Mouse (Mus musculus): ENCODE results near the gene Aox3. TPM values are rescaled to one million over a fixed set of nuclear protein-coding genes. Genes with fewer than 3 reads are reported as not detected.

Aox3 gene
- total and polyA plus RNA-seq, 3 experiments = 0.33 TPM; not detected in 2

DNA sequence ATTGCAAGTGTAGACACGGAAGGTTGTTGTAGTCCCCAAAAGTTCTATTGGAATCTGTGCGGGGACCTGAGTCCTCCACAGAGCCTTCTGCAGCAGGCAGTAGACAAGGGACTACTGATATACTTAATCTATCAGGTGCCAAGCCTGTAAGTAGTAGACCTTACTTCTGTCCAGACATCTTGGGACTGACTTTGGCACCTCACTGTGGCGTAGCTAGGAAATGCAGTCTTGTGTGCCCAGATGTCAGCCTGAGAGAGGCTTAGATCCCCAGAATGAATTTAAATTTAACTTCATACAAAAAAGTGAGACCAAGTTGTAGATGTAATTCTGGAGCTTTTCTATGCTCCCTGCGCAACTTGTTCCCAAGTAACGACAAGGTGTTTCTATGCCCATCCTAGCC, 33.2 kb upstream of the Aox3 start:
- no peaks in the 10 kb centered on the region for H3K36me3 ChIP-seq (replicated peaks)
- H3K4me1 ChIP-seq (ENCODE audit: insufficient read depth, low read depth, low read length) = no peaks in the 10 kb centered on the region
- DNase-seq (ENCODE audit: low spot score) = no peak
- no peak overlapping the region for H3K4me3 ChIP-seq (ENCODE audit: low read depth, low read length)
- H3K27me3 ChIP-seq (ENCODE audit: insufficient read depth, low read length) = peaks cover 5% of the 10 kb centered on the region
- TF ChIP-seq TAL1 (conservative IDR thresholded peaks at IDR 0.05; ENCODE audit: low read depth, low read length) (no peak), GATA2 (IDR thresholded peaks at IDR 0.05; ENCODE audit: borderline replicate concordance, low read depth, low read length) (no peak)
- ATAC-seq (ENCODE audit: extremely low read depth, insufficient number of reproducible peaks, low FRiP score, poor library complexity, severe bottlenecking) = no peak
- no peaks in the 10 kb centered on the region for H3K9me3 ChIP-seq (replicated peaks)

DNA sequence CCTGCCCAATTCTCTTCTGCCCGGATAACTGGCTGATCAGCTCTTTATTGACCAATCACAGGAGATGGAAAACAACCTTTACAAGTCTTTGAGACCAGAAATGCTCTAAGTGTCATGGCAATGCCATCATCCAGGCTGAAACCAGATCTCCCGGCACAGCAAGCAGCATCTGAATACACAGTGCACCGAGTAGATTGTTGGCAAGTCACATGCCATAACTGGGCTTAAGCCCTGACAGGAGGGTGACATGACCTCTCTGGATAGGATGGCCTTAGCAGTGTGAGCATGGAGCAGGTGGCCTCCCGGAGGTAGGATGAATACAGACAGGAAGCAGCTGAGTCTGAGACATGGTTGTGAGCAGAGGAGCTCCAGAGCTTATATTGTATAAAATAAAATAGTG, 32.5 kb upstream of the Aox3 start:
- Histone ChIP-seq H3K36me3 (replicated peaks) (no peaks in the 10 kb centered on the region), H3K27me3 (ENCODE audit: insufficient read depth, low read length) (peaks cover 5% of the 10 kb centered on the region), H3K4me3 (ENCODE audit: low read depth, low read length) (no peak overlapping the region), H3K9me3 (replicated peaks) (no peaks in the 10 kb centered on the region), H3K4me1 (ENCODE audit: insufficient read depth, low read depth, low read length) (no peaks in the 10 kb centered on the region)
- TF ChIP-seq TAL1 (conservative IDR thresholded peaks at IDR 0.05; ENCODE audit: low read depth, low read length) = no peak
- TF ChIP-seq CTCF (IDR thresholded peaks at IDR 0.05; ENCODE audit: low read depth, low read length) = no peak
- no peak for TF ChIP-seq GATA1 (IDR thresholded peaks at IDR 0.05; ENCODE audit: borderline replicate concordance, low read length)
- TF ChIP-seq POLR2AphosphoS5 (IDR thresholded peaks at IDR 0.05; ENCODE audit: insufficient replicate concordance, low read depth, low read length) = no peak
- no peak for TF ChIP-seq GATA2 (IDR thresholded peaks at IDR 0.05; ENCODE audit: borderline replicate concordance, low read depth, low read length)
- no peak for ATAC-seq (ENCODE audit: extremely low read depth, insufficient number of reproducible peaks, low FRiP score, poor library complexity, severe bottlenecking)
- DNase-seq (ENCODE audit: low spot score) = no peak

DNA sequence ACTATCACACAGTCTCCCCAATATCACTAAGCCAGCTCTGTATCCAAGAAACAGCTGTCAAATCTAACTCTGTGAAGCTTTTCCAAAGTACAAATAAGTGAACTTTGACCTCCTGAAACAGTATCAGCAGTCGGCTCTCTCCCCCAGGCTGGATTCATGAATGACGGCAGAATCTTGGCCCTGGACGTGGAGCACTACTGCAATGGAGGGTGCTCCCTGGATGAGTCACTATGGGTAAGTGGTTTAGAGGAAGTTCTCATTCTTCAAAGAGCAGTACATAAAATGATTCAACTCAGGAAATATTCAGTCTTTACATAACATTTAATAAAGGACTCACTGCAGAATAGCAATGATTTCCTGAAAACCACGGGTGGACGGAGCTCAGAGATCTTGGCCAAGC, 31.6 kb upstream of the Aox3 start:
- Histone ChIP-seq H3K4me1 (ENCODE audit: insufficient read depth, low read depth, low read length) (no peaks in the 10 kb centered on the region), H3K36me3 (replicated peaks) (no peaks in the 10 kb centered on the region), H3K4me3 (ENCODE audit: low read depth, low read length) (no peak overlapping the region), H3K27me3 (ENCODE audit: insufficient read depth, low read length) (peaks cover 5% of the 10 kb centered on the region), H3K9me3 (replicated peaks) (no peaks in the 10 kb centered on the region)
- no peak for ATAC-seq (ENCODE audit: extremely low read depth, insufficient number of reproducible peaks, low FRiP score, poor library complexity, severe bottlenecking)
- TF ChIP-seq POLR2AphosphoS5 (IDR thresholded peaks at IDR 0.05; ENCODE audit: insufficient replicate concordance, low read depth, low read length) = no peak
- no peak for TF ChIP-seq TAL1 (conservative IDR thresholded peaks at IDR 0.05; ENCODE audit: low read depth, low read length)
- no peak for TF ChIP-seq CTCF (IDR thresholded peaks at IDR 0.05; ENCODE audit: low read depth, low read length)
- no peak for TF ChIP-seq GATA2 (IDR thresholded peaks at IDR 0.05; ENCODE audit: borderline replicate concordance, low read depth, low read length)
- no peak for TF ChIP-seq GATA1 (IDR thresholded peaks at IDR 0.05; ENCODE audit: borderline replicate concordance, low read length)
- no peak for DNase-seq (ENCODE audit: low spot score)

DNA sequence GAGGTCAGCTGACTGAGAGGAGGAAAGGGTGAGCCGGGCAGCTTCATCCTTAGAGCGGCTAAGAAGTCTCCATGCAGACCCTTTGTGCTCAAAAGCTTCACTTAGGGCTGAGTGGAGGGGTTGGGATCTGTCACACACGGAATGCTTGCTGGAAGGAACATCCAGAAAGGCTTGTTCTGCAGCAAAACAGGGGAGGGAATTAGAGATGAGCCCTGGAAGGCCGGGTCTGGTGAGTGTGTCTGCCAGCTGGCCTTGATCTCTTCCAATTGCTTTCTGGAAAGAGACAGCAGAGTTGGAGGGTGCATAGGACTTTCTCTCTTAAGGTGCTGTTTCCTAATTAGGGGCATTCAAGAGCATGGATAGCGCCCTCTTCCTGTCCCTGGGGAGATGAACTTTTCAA, 23.6 kb upstream of the Aox3 start:
- Histone ChIP-seq H3K9me3 (replicated peaks) (no peaks in the 10 kb centered on the region), H3K36me3 (replicated peaks) (no peaks in the 10 kb centered on the region), H3K4me3 (ENCODE audit: low read depth, low read length) (no peak overlapping the region), H3K4me1 (ENCODE audit: insufficient read depth, low read depth, low read length) (no peaks in the 10 kb centered on the region), H3K27me3 (ENCODE audit: insufficient read depth, low read length) (peaks cover 4% of the 10 kb centered on the region; the same call in 1 of the 2 replicates)
- ATAC-seq (ENCODE audit: extremely low read depth, insufficient number of reproducible peaks, low FRiP score, poor library complexity, severe bottlenecking) (no peak), DNase-seq (ENCODE audit: low spot score) (no peak)
- no peak for TF ChIP-seq GATA2 (IDR thresholded peaks at IDR 0.05; ENCODE audit: borderline replicate concordance, low read depth, low read length)
- TF ChIP-seq POLR2AphosphoS5 (IDR thresholded peaks at IDR 0.05; ENCODE audit: insufficient replicate concordance, low read depth, low read length) = no peak
- no peak for TF ChIP-seq GATA1 (IDR thresholded peaks at IDR 0.05; ENCODE audit: borderline replicate concordance, low read length)
- no peak for TF ChIP-seq TAL1 (conservative IDR thresholded peaks at IDR 0.05; ENCODE audit: low read depth, low read length)
- no peak for TF ChIP-seq CTCF (IDR thresholded peaks at IDR 0.05; ENCODE audit: low read depth, low read length)

DNA sequence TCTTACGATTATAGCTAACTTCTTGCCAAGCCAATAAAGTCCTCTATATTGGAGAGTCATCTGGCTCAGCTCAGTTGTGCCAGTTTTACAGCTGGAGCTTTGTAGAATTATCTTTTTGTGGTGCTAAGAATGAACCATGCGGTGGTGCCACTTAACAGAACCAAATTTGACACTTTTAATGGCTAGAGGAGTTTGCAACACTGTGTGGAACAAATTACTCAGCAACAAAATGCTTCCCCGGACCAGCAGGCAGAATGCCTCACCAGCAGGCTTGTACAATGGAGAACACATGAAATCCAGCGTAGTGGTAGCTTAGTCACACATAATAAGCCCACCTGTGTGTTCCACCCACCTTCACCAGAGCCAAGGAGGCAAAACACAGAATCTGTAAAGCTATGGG, 22.7 kb upstream of the Aox3 start:
- Histone ChIP-seq H3K36me3 (replicated peaks) (no peaks in the 10 kb centered on the region), H3K9me3 (replicated peaks) (no peaks in the 10 kb centered on the region), H3K27me3 (ENCODE audit: insufficient read depth, low read length) (peaks cover 4% of the 10 kb centered on the region; the same call in 1 of the 2 replicates), H3K4me1 (ENCODE audit: insufficient read depth, low read depth, low read length) (no peaks in the 10 kb centered on the region), H3K4me3 (ENCODE audit: low read depth, low read length) (no peak overlapping the region)
- ATAC-seq (ENCODE audit: extremely low read depth, insufficient number of reproducible peaks, low FRiP score, poor library complexity, severe bottlenecking) (no peak), DNase-seq (ENCODE audit: low spot score) (no peak)
- TF ChIP-seq TAL1 (conservative IDR thresholded peaks at IDR 0.05; ENCODE audit: low read depth, low read length) (no peak), GATA1 (IDR thresholded peaks at IDR 0.05; ENCODE audit: borderline replicate concordance, low read length) (no peak), POLR2AphosphoS5 (IDR thresholded peaks at IDR 0.05; ENCODE audit: insufficient replicate concordance, low read depth, low read length) (no peak), GATA2 (IDR thresholded peaks at IDR 0.05; ENCODE audit: borderline replicate concordance, low read depth, low read length) (no peak), CTCF (IDR thresholded peaks at IDR 0.05; ENCODE audit: low read depth, low read length) (no peak)

DNA sequence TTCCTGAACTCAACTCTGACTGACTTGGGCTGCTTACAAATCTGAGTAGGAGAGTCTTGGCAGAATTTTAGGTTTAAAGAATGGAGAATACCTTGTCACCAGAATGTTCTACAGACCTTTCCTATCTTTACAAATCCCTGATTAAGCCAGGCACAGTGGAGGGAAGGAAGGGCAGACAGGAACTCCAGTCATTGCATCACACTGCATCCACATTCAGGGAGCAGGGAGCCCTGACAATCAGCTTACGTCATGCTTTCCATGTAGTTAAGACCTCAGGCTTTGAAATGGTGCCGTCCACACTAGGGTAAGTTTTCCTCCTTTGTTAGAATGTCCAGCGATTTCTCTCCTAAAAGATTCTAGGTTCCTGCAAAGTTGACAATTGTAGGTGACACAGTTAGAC, 21.7 kb upstream of the Aox3 start:
- peaks cover 4% of the 10 kb centered on the region; the same call in 1 of the 2 replicates for H3K27me3 ChIP-seq (ENCODE audit: insufficient read depth, low read length)
- H3K4me3 ChIP-seq (ENCODE audit: low read depth, low read length) = no peak overlapping the region
- no peaks in the 10 kb centered on the region for H3K9me3 ChIP-seq (replicated peaks)
- no peaks in the 10 kb centered on the region for H3K4me1 ChIP-seq (ENCODE audit: insufficient read depth, low read depth, low read length)
- no peaks in the 10 kb centered on the region for H3K36me3 ChIP-seq (replicated peaks)
- ATAC-seq (ENCODE audit: extremely low read depth, insufficient number of reproducible peaks, low FRiP score, poor library complexity, severe bottlenecking) (no peak), DNase-seq (ENCODE audit: low spot score) (no peak)
- TF ChIP-seq GATA2 (IDR thresholded peaks at IDR 0.05; ENCODE audit: borderline replicate concordance, low read depth, low read length) = no peak
- TF ChIP-seq TAL1 (conservative IDR thresholded peaks at IDR 0.05; ENCODE audit: low read depth, low read length) = no peak
- no peak for TF ChIP-seq CTCF (IDR thresholded peaks at IDR 0.05; ENCODE audit: low read depth, low read length)
- TF ChIP-seq POLR2AphosphoS5 (IDR thresholded peaks at IDR 0.05; ENCODE audit: insufficient replicate concordance, low read depth, low read length) = no peak
- no peak for TF ChIP-seq GATA1 (IDR thresholded peaks at IDR 0.05; ENCODE audit: borderline replicate concordance, low read length)

Measured in G1E (cell line).